In the genomic region with DNA sequence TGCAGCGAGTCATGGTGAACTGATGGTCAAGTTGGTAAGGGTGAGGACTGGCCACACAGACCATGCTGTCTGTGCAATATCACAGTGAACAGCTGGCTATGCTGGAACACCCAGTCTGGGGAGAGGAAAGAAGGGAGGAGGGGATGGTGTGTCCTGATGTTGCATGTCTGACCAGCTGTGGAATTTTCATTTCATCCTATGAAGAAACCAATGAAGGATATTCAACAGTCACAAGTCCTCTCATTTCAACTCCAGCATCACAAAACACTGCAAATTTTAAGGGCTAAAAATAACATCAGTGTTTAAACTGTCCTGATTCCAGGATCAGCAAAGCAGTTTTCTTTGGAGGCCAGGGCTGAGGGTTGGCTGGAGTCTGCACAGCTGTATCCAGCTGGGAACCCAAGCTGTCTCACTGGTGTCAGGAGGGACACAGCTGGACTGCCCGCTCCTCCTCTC, we compare ENCODE assay signal across 10 mouse cellular contexts.
DNase-seq lines count a peak whose midpoint lies in the region; ATAC-seq and TF ChIP-seq lines count a peak whose summit lies in the region.
"Had no signal": no experiment of that assay in that cellular context is flagged by ENCODE, and none has a peak within 500 bp of the region (broad histone marks: within the 10 kb centered on the region; RNA-seq: fewer than 3 reads in every experiment).

No protein-coding gene starts in this region.

- H3K4me1 ChIP-seq in lung, postnatal 0 days (ENCODE audit: insufficient read depth, low read depth, low read length): no peaks in the 10 kb centered on the region
- no peaks in the 10 kb centered on the region for H3K4me1 ChIP-seq in midbrain, embryonic 11.5 days (ENCODE audit: control insufficient read depth, insufficient read depth, low read length)

- WGBS in lung, postnatal 0 days: 60% methylated on average over 2 of the region's 2 CpGs
- 88% methylated on average over 2 of the region's 2 CpGs for WGBS in midbrain, embryonic 11.5 days

- no peaks in the 10 kb centered on the region for H3K9me3 ChIP-seq in lung, postnatal 0 days (ENCODE audit: low read length)
- H3K9me3 ChIP-seq in midbrain, embryonic 11.5 days (ENCODE audit: control insufficient read depth, low read length): no peaks in the 10 kb centered on the region

- DNase-seq in gastrocnemius, adult 2 months: peak; percentile 54
- DNase-seq in gastrocnemius, postnatal 25 days: peak; percentile 55
- peak; percentile 24 for DNase-seq in kidney, adult 18-20 months
- peak; percentile 94 for DNase-seq in lung, postnatal 0 days (ENCODE audit: low spot score)
- no peak for DNase-seq in midbrain, embryonic 11.5 days (ENCODE audit: low spot score, missing footprints)
- no peak for DNase-seq in embryo, embryonic 11 days
- no peak for DNase-seq in left cerebral cortex, postnatal 36 days (ENCODE audit: low spot score in 2 of 2)
- DNase-seq: cerebellum, adult 11-12 months; layer of hippocampus, adult 9-11 months had no signal

- H3K36me3 ChIP-seq in lung, postnatal 0 days (ENCODE audit: insufficient read depth, low read length): no peaks in the 10 kb centered on the region
- H3K36me3 ChIP-seq in midbrain, embryonic 11.5 days (ENCODE audit: control insufficient read depth, insufficient read depth, low read length): no peaks in the 10 kb centered on the region

- intact Hi-C loops in gastrocnemius, adult 2 months (cut with DNase I): no loop called here
- intact Hi-C loops in left cerebral cortex, postnatal 36 days (cut with DNase I): no loop called here

- H3K27me3 ChIP-seq in lung, postnatal 0 days (replicated peaks; ENCODE audit: insufficient read depth, low read length): no peaks in the 10 kb centered on the region
- no peaks in the 10 kb centered on the region for H3K27me3 ChIP-seq in midbrain, embryonic 11.5 days (ENCODE audit: control insufficient read depth, insufficient read depth, low read length)

- peak; percentile 94 for ATAC-seq in lung, postnatal 0 days
- no peak for ATAC-seq in midbrain, embryonic 11.5 days (ENCODE audit: low FRiP score)

- no peak overlapping the region for H3K4me2 ChIP-seq in lung, postnatal 0 days (replicated peaks; ENCODE audit: low read depth, low read length)
- H3K4me2 ChIP-seq in midbrain, embryonic 11.5 days: no peak overlapping the region

- peak overlapping the region; percentile 31 for H3K27ac ChIP-seq in gastrocnemius, adult 2 months
- H3K27ac ChIP-seq in lung, postnatal 0 days (ENCODE audit: low read length): no peak overlapping the region
- H3K27ac ChIP-seq in midbrain, embryonic 11.5 days (ENCODE audit: low read depth, low read length): no peak overlapping the region
- H3K27ac ChIP-seq: liver, embryonic 14.5 days had no signal

- no peak overlapping the region for H3K4me3 ChIP-seq in gastrocnemius, adult 2 months
- H3K4me3 ChIP-seq in lung, postnatal 0 days (ENCODE audit: low read depth, low read length): no peak overlapping the region
- H3K4me3 ChIP-seq in midbrain, embryonic 11.5 days (ENCODE audit: low read depth, low read length): no peak overlapping the region

- TF ChIP-seq EP300 in lung, postnatal 0 days (IDR thresholded peaks at IDR 0.05): peak; percentile 89

- H3K9ac ChIP-seq in lung, postnatal 0 days (replicated peaks; ENCODE audit: low read depth): no peak overlapping the region
- H3K9ac ChIP-seq in midbrain, embryonic 11.5 days (ENCODE audit: low read length): no peak overlapping the region
- H3K9ac ChIP-seq: liver, embryonic 14.5 days had no signal

- TF ChIP-seq CTCF in gastrocnemius, adult 2 months (IDR thresholded peaks at IDR 0.05): no peak
- peak; percentile 7; the same call in 1 of the 2 replicates for TF ChIP-seq CTCF in lung, postnatal 0 days (IDR thresholded peaks at IDR 0.05)

Comparison
In these comparisons a context has a peak if more than half of its experiments do, and no peak if none do; other contexts are left out.
1. DNase-seq: peak in gastrocnemius, adult 2 months (single experiment), gastrocnemius, postnatal 25 days (single experiment), kidney, adult 18-20 months (single experiment) and lung, postnatal 0 days (single experiment); none in midbrain, embryonic 11.5 days (single experiment), embryo, embryonic 11 days (single experiment) and left cerebral cortex, postnatal 36 days (0 of 2).